Mouse (Mus musculus) lung, postnatal 0 days (tissue): ENCODE measurements around the gene 2310022B05Rik. TPM values are rescaled to one million over a fixed set of nuclear protein-coding genes. Genes with fewer than 3 reads are reported as not detected.

Experiments
- ATAC-seq: fragments of 200-750 bp; cut with Nextera tagmentation; 2 replicates; pipeline ENCODE4 v1.8.0; 2017; ENCODE audit warnings: moderate library complexity
- DNase-seq: peaks from one replicate; pipeline ENCODE4 v3.0.0-alpha.2; 2016; ENCODE audit warnings: low spot score
- H3K27ac ChIP-seq: fragments of 300-500 bp; sonication (generic); 2 replicates; pipeline ENCODE4 v1.5.1; 2014; ENCODE audit warnings: antibody characterized with exemption, mild to moderate bottlenecking, low read length, mixed read lengths
- H3K27me3 ChIP-seq: fragments of 300-500 bp; sonication (generic); replicated peaks from 2 replicates; pipeline ENCODE4 v1.6.1; 2014; ENCODE audit warnings: low read length, mixed read lengths; ENCODE audit not compliant: insufficient read depth
- H3K36me3 ChIP-seq: fragments of 300-500 bp; sonication (generic); 2 replicates; pipeline ENCODE4 v1.6.1; 2014; ENCODE audit warnings: low read length, mixed read lengths; ENCODE audit not compliant: insufficient read depth
- H3K4me1 ChIP-seq: fragments of 300-500 bp; sonication (generic); 2 replicates; pipeline ENCODE4 v1.6.1; 2014; ENCODE audit warnings: antibody characterized with exemption, low read depth, low read length, mixed read lengths; ENCODE audit not compliant: insufficient read depth
- H3K4me2 ChIP-seq: fragments of 300-500 bp; sonication (generic); replicated peaks from 2 replicates; pipeline ENCODE4 v1.6.1; 2014; ENCODE audit warnings: low read depth, mild to moderate bottlenecking, low read length, moderate library complexity, mixed read lengths
- H3K4me3 ChIP-seq: fragments of 300-500 bp; sonication (generic); 2 replicates; pipeline ENCODE4 v1.5.1; 2014; ENCODE audit warnings: low read depth, low read length
- H3K9ac ChIP-seq: fragments of 300-500 bp; sonication (generic); replicated peaks from 2 replicates; pipeline ENCODE4 v1.6.1; 2014; ENCODE audit warnings: low read depth, mild to moderate bottlenecking
- H3K9me3 ChIP-seq: fragments of 300-500 bp; sonication (generic); 2 replicates; pipeline ENCODE4 v1.6.1; 2016; ENCODE audit warnings: low read length, mixed read lengths
- CTCF ChIP-seq: IDR thresholded peaks from 2 replicates; pipeline ENCODE4 v1.5.1; 2016; ENCODE audit warnings: antibody characterized with exemption, mild to moderate bottlenecking
- EP300 ChIP-seq: IDR thresholded peaks from 2 replicates; pipeline ENCODE4 v1.6.1; 2016; ENCODE audit warnings: antibody characterized with exemption, mild to moderate bottlenecking, control low read depth
- WGBS: fragments of 180-500 bp; shearing (Covaris S2); extraction: QIAGEN DNeasy Blood & Tissue Kit; methylation state at CpG from one replicate; pipeline ENCODE4 v1.1.7; 2014; 5-methylcytosine and 5-hydroxymethylcytosine counted together
- polyA plus RNA-seq: library from polyadenylated mRNA; unstranded; fragments of >200 nt; fragmentation: Nextera tagmentation; extraction: Ambion mirVana; gene quantifications from 2 replicates; pipeline ENCODE4 v1.2.1, GENCODE M21; 2015

2310022B05Rik gene
- polyA plus RNA-seq, 1 experiment from 2014 or later: 25.2 TPM

DNA sequence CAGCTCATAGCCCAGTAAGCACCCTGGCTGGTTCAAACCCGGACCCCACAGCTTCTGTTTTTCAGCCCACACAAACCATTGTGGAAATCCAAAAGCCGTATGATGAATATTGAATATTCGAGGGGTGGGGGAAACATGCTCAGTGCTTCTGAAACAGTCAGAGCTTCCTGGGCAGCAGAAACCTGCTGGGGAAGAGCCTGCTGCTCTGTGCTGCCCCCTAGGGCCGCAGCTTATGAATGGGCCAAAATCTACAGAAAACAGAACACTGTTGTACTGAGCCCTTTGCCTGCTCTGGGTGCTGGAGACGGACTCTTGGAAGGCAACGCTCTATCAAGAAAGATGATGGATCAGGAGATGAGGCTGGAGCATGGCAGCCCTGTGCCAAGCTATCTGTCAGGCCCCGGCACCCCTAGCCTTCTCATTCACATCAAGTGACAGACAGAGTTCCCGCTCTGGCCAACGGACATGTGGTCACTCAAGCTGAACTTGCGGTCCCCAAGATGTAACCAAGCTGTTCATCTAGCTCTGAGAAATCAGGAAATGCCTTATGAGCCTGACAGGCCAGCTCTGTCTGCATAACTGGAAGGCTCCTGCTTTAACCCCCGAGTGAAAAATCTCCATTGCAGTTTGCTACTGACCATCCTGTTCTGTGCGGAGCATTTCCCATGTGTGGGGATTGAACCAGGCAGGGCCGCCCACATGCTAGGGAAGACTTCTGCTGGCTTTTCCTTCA is 54.8 kb downstream of the 2310022B05Rik start:
- WGBS: 55% methylated on average over 13 of the region's 13 CpGs
- no peak for TF ChIP-seq EP300
- peak; percentile 76 for TF ChIP-seq CTCF
- DNase-seq: peak; percentile 62
- Histone ChIP-seq H3K9ac (no peak overlapping the region), H3K9me3 (no peaks in the 10 kb centered on the region), H3K27me3 (no peaks in the 10 kb centered on the region), H3K4me2 (no peak overlapping the region), H3K27ac (peak overlapping the region; percentile 47; the same call in 1 of the 2 replicates), H3K4me3 (no peak overlapping the region), H3K36me3 (no peaks in the 10 kb centered on the region), H3K4me1 (no peaks in the 10 kb centered on the region)
- peak; percentile 65 for ATAC-seq

DNA sequence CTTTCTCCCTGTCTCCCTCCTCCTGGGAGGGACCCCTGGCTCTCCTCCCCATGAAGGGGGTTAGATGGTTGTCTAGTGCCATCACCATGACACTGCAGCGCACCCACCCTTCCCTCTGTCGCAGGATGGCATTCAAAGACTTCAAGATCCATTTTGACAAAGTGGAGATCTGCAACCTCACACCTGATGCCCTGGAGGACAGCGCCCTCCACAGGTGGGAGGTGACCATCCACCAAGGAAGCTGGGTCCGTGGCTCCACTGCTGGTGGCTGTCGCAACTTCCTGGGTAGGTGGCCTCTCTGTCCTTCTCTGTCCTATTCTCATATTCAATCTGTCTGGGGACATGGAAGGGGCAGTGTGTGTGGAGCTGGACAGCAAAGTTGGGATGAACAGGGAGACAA is 59.1 kb downstream of the 2310022B05Rik start:
- Histone ChIP-seq H3K27ac (no peak overlapping the region), H3K36me3 (no peaks in the 10 kb centered on the region), H3K27me3 (no peaks in the 10 kb centered on the region), H3K4me3 (no peak overlapping the region), H3K4me1 (no peaks in the 10 kb centered on the region), H3K4me2 (no peak overlapping the region), H3K9ac (no peak overlapping the region), H3K9me3 (no peaks in the 10 kb centered on the region)
- DNase-seq (no peak), ATAC-seq (no peak)
- 63% methylated on average over 5 of the region's 5 CpGs for WGBS
- TF ChIP-seq CTCF (peak; percentile 56), EP300 (no peak)

DNA sequence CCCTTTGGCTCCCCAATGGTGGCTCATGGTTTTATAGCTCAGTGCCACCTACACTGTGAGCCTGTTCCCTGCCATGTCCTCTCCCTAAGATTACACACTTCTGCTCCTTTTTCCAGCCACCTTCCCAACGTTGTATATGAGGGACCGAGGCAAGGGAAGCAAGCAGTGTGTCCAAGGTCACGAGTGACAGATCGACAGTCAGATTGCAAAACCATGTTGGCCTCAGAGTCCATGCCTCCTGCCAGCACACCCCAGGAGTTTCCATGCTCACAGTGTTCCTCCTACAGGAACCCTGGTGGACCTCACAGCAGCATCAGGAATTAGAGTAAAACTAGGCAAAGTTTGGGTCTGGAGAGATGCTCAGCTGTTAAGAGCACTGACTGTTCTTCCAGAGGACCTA is 73.8 kb downstream of the 2310022B05Rik start:
- 50% methylated on average over 4 of the region's 4 CpGs for WGBS
- H3K4me3 ChIP-seq: no peak overlapping the region
- ATAC-seq: no peak
- H3K36me3 ChIP-seq: no peaks in the 10 kb centered on the region
- no peak overlapping the region for H3K27ac ChIP-seq
- H3K4me1 ChIP-seq: no peaks in the 10 kb centered on the region
- H3K9me3 ChIP-seq: no peaks in the 10 kb centered on the region
- H3K9ac ChIP-seq: no peak overlapping the region
- no peak overlapping the region for H3K4me2 ChIP-seq
- no peak for DNase-seq
- no peak for TF ChIP-seq EP300
- TF ChIP-seq CTCF: no peak
- no peaks in the 10 kb centered on the region for H3K27me3 ChIP-seq

DNA sequence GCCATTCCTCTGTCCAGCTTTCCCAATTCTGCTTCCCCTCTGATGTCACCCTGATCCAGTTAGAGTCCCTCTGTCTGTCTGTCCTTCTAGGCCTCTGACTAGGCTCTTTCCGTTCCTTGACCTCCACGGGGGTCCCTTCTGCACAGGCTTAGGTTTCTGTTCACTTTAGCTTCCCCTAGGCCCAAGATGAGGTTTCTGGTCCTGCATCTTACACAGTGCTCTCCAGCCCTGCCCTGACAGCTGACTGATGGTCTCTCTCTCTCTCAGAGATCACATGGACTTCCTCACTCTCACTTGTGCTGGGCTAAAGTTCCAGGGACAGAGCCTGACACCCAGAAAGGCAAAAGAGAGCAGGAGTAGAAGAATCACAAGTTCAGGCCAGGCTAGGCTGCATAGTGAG is 76.6 kb downstream of the 2310022B05Rik start:
- Histone ChIP-seq H3K36me3 (no peaks in the 10 kb centered on the region), H3K9ac (no peak overlapping the region), H3K27ac (no peak overlapping the region), H3K9me3 (no peaks in the 10 kb centered on the region), H3K4me1 (no peaks in the 10 kb centered on the region), H3K4me2 (no peak overlapping the region), H3K27me3 (no peaks in the 10 kb centered on the region), H3K4me3 (no peak overlapping the region)
- TF ChIP-seq CTCF: no peak
- TF ChIP-seq EP300: no peak
- 84% methylated on average over 2 of the region's 2 CpGs for WGBS
- ATAC-seq (no peak), DNase-seq (peak; percentile 19)

Other genes starting within 250 kb of the 2310022B05Rik start
- 5.0 and 5.6 TPM in 2 replicates for gene Pgbd5, start 223.7 kb downstream of the 2310022B05Rik start, polyA plus RNA-seq
- gene Cog2, start 142.6 kb downstream of the 2310022B05Rik start, polyA plus RNA-seq: 23.5 and 24.5 TPM in 2 replicates
- 101 and 133 TPM in 2 replicates for gene Agt, start 93.7 kb downstream of the 2310022B05Rik start, polyA plus RNA-seq
- gene Capn9, start 87.3 kb downstream of the 2310022B05Rik start, polyA plus RNA-seq: 0.11 and 0.16 TPM in 2 replicates
- gene Ttc13, start 58.6 kb upstream of the 2310022B05Rik start, polyA plus RNA-seq: 24.0 and 30.7 TPM in 2 replicates
- 14.6 and 15.0 TPM in 2 replicates for gene Arv1, start 58.8 kb upstream of the 2310022B05Rik start, polyA plus RNA-seq
- 3.0 and 3.9 TPM in 2 replicates for gene Fam89a, start 88.5 kb upstream of the 2310022B05Rik start, polyA plus RNA-seq
- 1.5 and 1.7 TPM in 2 replicates for gene Trim67, start 129.7 kb upstream of the 2310022B05Rik start, polyA plus RNA-seq
- 67.8 and 71.5 TPM in 2 replicates for gene Gnpat, start 199.7 kb upstream of the 2310022B05Rik start, polyA plus RNA-seq
- gene 2810004N23Rik, start 199.8 kb upstream of the 2310022B05Rik start, polyA plus RNA-seq: 18.0 and 18.2 TPM in 2 replicates
- 7.0 and 7.7 TPM in 2 replicates for gene Exoc8, start 234.3 kb upstream of the 2310022B05Rik start, polyA plus RNA-seq
- gene Sprtn, start 234.5 kb upstream of the 2310022B05Rik start, polyA plus RNA-seq: 6.9 TPM in 2 replicates